Mouse (Mus musculus) midbrain, postnatal 0 days (tissue): ENCODE measurements at regions not wholly inside any gene's neighbourhood (a gene's known extent, or its start where the extent isn't known, plus 50 kb on each side); places are given as distances from the start of the nearest gene placed in this dataset.

Experiments used
- ATAC-seq: fragments of 200-750 bp; cut with Nextera tagmentation; 2 replicates; pipeline ENCODE4 v1.8.0; 2017; ENCODE audit warnings: moderate number of reproducible peaks, mild to moderate bottlenecking, moderate TSS enrichment, moderate library complexity; ENCODE audit not compliant: low FRiP score
- DNase-seq: peaks from one replicate; pipeline ENCODE4 v3.0.0-alpha.2; 2015; ENCODE audit warnings: low spot score
- H3K27ac ChIP-seq: fragments of 300-500 bp; sonication (generic); 2 replicates; pipeline ENCODE4 v1.5.1; 2014; ENCODE audit warnings: low read depth, mild to moderate bottlenecking, low read length, mixed read lengths
- H3K27me3 ChIP-seq: fragments of 300-500 bp; sonication (generic); 2 replicates; pipeline ENCODE4 v1.6.1; 2014; ENCODE audit warnings: low read length, control low read depth, mixed read lengths; ENCODE audit not compliant: insufficient read depth
- H3K36me3 ChIP-seq: fragments of 300-500 bp; sonication (generic); 2 replicates; pipeline ENCODE4 v1.6.1; 2014; ENCODE audit warnings: low read length, control low read depth, mixed read lengths; ENCODE audit not compliant: insufficient read depth
- H3K4me1 ChIP-seq: fragments of 300-500 bp; sonication (generic); 2 replicates; pipeline ENCODE4 v1.6.1; 2014; ENCODE audit warnings: mild to moderate bottlenecking, control low read depth, antibody characterized with exemption, low read length, mixed read lengths; ENCODE audit not compliant: insufficient read depth
- H3K4me2 ChIP-seq: fragments of 300-500 bp; sonication (generic); 2 replicates; pipeline ENCODE4 v1.6.1; 2014; ENCODE audit warnings: low read depth, mild to moderate bottlenecking, low read length, mixed read lengths; ENCODE audit not compliant: poor library complexity, severe bottlenecking
- H3K4me3 ChIP-seq: fragments of 300-500 bp; sonication (generic); 2 replicates; pipeline ENCODE4 v1.5.1; 2014; ENCODE audit warnings: low read depth, mild to moderate bottlenecking, low read length, moderate library complexity
- H3K9ac ChIP-seq: fragments of 300-500 bp; sonication (generic); replicated peaks from 2 replicates; pipeline ENCODE4 v1.6.1; 2014; ENCODE audit warnings: mild to moderate bottlenecking, low read length, moderate library complexity, mixed read lengths; ENCODE audit not compliant: poor library complexity, severe bottlenecking
- H3K9me3 ChIP-seq: fragments of 300-500 bp; sonication (generic); 2 replicates; pipeline ENCODE4 v1.6.1; 2016; ENCODE audit warnings: low read length, control low read depth
- CTCF ChIP-seq: IDR thresholded peaks from 2 replicates; pipeline ENCODE4 v1.5.1; 2016; ENCODE audit warnings: antibody characterized with exemption, mild to moderate bottlenecking
- WGBS: fragments of 180-500 bp; shearing (Covaris S2); extraction: QIAGEN DNeasy Blood & Tissue Kit; methylation state at CpG from one replicate; pipeline ENCODE4 v1.1.7; 2014; 5-methylcytosine and 5-hydroxymethylcytosine counted together

GRCm38 (mm10) chr4:9003891-9004290 lies 765.0 kb upstream of the Car8 start:
- Histone ChIP-seq H3K27me3 (no peaks in the 10 kb centered on the region), H3K4me2 (no peak overlapping the region), H3K4me1 (no peaks in the 10 kb centered on the region), H3K9ac (no peak overlapping the region), H3K36me3 (no peaks in the 10 kb centered on the region), H3K9me3 (no peaks in the 10 kb centered on the region), H3K27ac (no peak overlapping the region), H3K4me3 (no peak overlapping the region)
- 78% methylated on average over 1 of the region's 1 CpGs for WGBS
- no peak for TF ChIP-seq CTCF
- ATAC-seq, result no peak
- no peak for DNase-seq

GRCm38 (mm10) chr4:9002380-9002779 lies 763.5 kb upstream of the Car8 start:
- no peak for TF ChIP-seq CTCF

GRCm38 (mm10) chr4:8998606-8999005 lies 759.8 kb upstream of the Car8 start:
- H3K4me2 ChIP-seq, result no peak overlapping the region
- no peaks in the 10 kb centered on the region for H3K27me3 ChIP-seq
- H3K9ac ChIP-seq, result no peak overlapping the region
- H3K9me3 ChIP-seq, result no peaks in the 10 kb centered on the region
- ATAC-seq (no peak), DNase-seq (peak; percentile 58)
- H3K4me3 ChIP-seq, result no peak overlapping the region
- no peak for TF ChIP-seq CTCF
- H3K27ac ChIP-seq, result no peak overlapping the region
- H3K36me3 ChIP-seq, result no peaks in the 10 kb centered on the region
- 90% methylated on average over 4 of the region's 4 CpGs for WGBS
- H3K4me1 ChIP-seq, result no peaks in the 10 kb centered on the region

More at GRCm38 (mm10) chr4:9002380-9002779, 763.5 kb upstream of the Car8 start:
- H3K27ac ChIP-seq, result no peak overlapping the region
- no peak overlapping the region for H3K4me2 ChIP-seq
- no peak overlapping the region for H3K9ac ChIP-seq
- 60% methylated on average over 6 of the region's 6 CpGs for WGBS
- no peaks in the 10 kb centered on the region for H3K9me3 ChIP-seq
- no peaks in the 10 kb centered on the region for H3K4me1 ChIP-seq
- DNase-seq (no peak), ATAC-seq (no peak)
- no peaks in the 10 kb centered on the region for H3K27me3 ChIP-seq
- H3K4me3 ChIP-seq, result no peak overlapping the region
- no peaks in the 10 kb centered on the region for H3K36me3 ChIP-seq

GRCm38 (mm10) chr4:8992171-8992570 lies 753.3 kb upstream of the Car8 start:
- Histone ChIP-seq H3K4me1 (no peaks in the 10 kb centered on the region; the same call in 1 of the 2 replicates), H3K27ac (no peak overlapping the region), H3K4me2 (no peak overlapping the region), H3K27me3 (no peaks in the 10 kb centered on the region), H3K9ac (no peak overlapping the region), H3K9me3 (no peaks in the 10 kb centered on the region), H3K4me3 (no peak overlapping the region), H3K36me3 (no peaks in the 10 kb centered on the region)
- no peak for ATAC-seq
- TF ChIP-seq CTCF, result no peak
- 88% methylated on average over 1 of the region's 1 CpGs for WGBS
- no peak for DNase-seq

- H3K36me3 ChIP-seq, result no peaks in the 10 kb centered on the region
- DNase-seq (no peak), ATAC-seq (no peak)
- H3K9ac ChIP-seq, result no peak overlapping the region
- WGBS, result 86% methylated on average over 5 of the region's 5 CpGs
- no peaks in the 10 kb centered on the region for H3K9me3 ChIP-seq
- H3K4me3 ChIP-seq, result no peak overlapping the region
- no peaks in the 10 kb centered on the region; the same call in 1 of the 2 replicates for H3K4me1 ChIP-seq
- no peak overlapping the region for H3K4me2 ChIP-seq
- no peak overlapping the region for H3K27ac ChIP-seq
- TF ChIP-seq CTCF, result no peak
- no peaks in the 10 kb centered on the region for H3K27me3 ChIP-seq
Measured at GRCm38 (mm10) chr4:8990551-8990950, 751.7 kb upstream of the Car8 start.

GRCm38 (mm10) chr4:8989614-8990013 lies 750.8 kb upstream of the Car8 start:
- no peak for TF ChIP-seq CTCF
- Histone ChIP-seq H3K4me1 (no peaks in the 10 kb centered on the region; the same call in 1 of the 2 replicates), H3K9me3 (no peaks in the 10 kb centered on the region), H3K36me3 (no peaks in the 10 kb centered on the region), H3K4me2 (no peak overlapping the region), H3K27ac (no peak overlapping the region), H3K27me3 (no peaks in the 10 kb centered on the region), H3K9ac (no peak overlapping the region), H3K4me3 (no peak overlapping the region)
- ATAC-seq, result no peak
- WGBS, result 60% methylated on average over 6 of the region's 6 CpGs
- no peak for DNase-seq
